Mouse (Mus musculus): Measurements from ENCODE around the gene Celsr2. TPM values are rescaled to one million over a fixed set of nuclear protein-coding genes. Genes with fewer than 3 reads are reported as not detected.

The Celsr2 gene
- total RNA-seq, 1 experiment: 7.9 TPM

DNA sequence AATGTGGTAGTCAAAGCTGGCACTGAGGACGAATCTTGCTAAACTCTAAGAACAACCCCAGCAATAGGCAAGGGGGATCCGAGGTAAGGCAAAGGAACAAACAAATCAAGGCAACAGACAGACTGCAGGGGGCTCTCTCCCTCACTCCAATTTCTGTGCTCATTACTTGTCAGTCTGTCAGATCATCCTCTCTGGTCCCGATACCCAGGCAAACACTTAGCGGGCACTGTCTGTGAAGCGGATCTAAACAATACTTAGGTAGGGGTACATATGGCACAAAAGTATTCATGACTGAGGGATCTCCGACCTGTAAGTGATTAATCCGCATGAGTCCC is 21.0 kb upstream of the Celsr2 start:
- no peak overlapping the region for H3K27ac ChIP-seq (ENCODE audit: insufficient read depth, low read depth, low read length, poor library complexity, severe bottlenecking)

GRCm38 (mm10) chr3:108435701-108436379 is 20.5 kb upstream of the Celsr2 start:
- Histone ChIP-seq H3K36me3 (ENCODE audit: control insufficient read depth, insufficient read depth, low read length, poor library complexity, severe bottlenecking) (peaks cover 52% of the 10 kb centered on the region), H3K4me3 (ENCODE audit: insufficient read depth in 1 of 2, low read depth in 1 of 2, low read length in 2 of 2, poor library complexity in 1 of 2, severe bottlenecking in 1 of 2) (no peak overlapping the region), H3K9me3 (ENCODE audit: control insufficient read depth, insufficient read depth, low read depth, low read length) (no peaks in the 10 kb centered on the region), H3K9ac (ENCODE audit: insufficient read depth, low read depth, low read length, poor library complexity, severe bottlenecking) (no peak overlapping the region), H3K27ac (ENCODE audit: insufficient read depth, low read depth, low read length, poor library complexity, severe bottlenecking) (no peak overlapping the region), H3K4me1 (ENCODE audit: control insufficient read depth in 2 of 2, insufficient read depth in 2 of 2, low read length in 2 of 2, poor library complexity in 1 of 2) (peaks cover 7 to 8% of the 10 kb centered on the region in 2 experiments)
- TF ChIP-seq ZC3H11A (IDR thresholded peaks at IDR 0.05; ENCODE audit: borderline replicate concordance, low read depth, low read length) (no peak), ZNF384 (IDR thresholded peaks at IDR 0.05; ENCODE audit: low read depth, low read length) (no peak), MAFK (IDR thresholded peaks at IDR 0.05; ENCODE audit: insufficient read depth, low read depth, low read length) (no peak), CHD2 (IDR thresholded peaks at IDR 0.05; ENCODE audit: low read depth, low read length) (no peak), HCFC1 (IDR thresholded peaks at IDR 0.05; ENCODE audit: borderline replicate concordance, insufficient read depth, low read length) (no peak)
- no peak for DNase-seq (ENCODE audit: low read depth, low spot score)
- in situ Hi-C loops (cut with MboI; ENCODE audit: low sequenced_read_pairs in 2 of 2, unreplicated experiment in 2 of 2): no loop called here

More for the DNA sequence above, 21.0 kb upstream of the Celsr2 start:
- H3K9me3 ChIP-seq (ENCODE audit: control insufficient read depth, insufficient read depth, low read depth, low read length): no peaks in the 10 kb centered on the region
- in situ Hi-C loops (cut with MboI; ENCODE audit: low sequenced_read_pairs in 2 of 2, unreplicated experiment in 2 of 2): no loop called here
- H3K36me3 ChIP-seq (ENCODE audit: control insufficient read depth, insufficient read depth, low read length, poor library complexity, severe bottlenecking): peaks cover 51% of the 10 kb centered on the region
- TF ChIP-seq CHD2 (IDR thresholded peaks at IDR 0.05; ENCODE audit: low read depth, low read length) (no peak), ZNF384 (IDR thresholded peaks at IDR 0.05; ENCODE audit: low read depth, low read length) (no peak), MAFK (IDR thresholded peaks at IDR 0.05; ENCODE audit: insufficient read depth, low read depth, low read length) (no peak), ZC3H11A (IDR thresholded peaks at IDR 0.05; ENCODE audit: borderline replicate concordance, low read depth, low read length) (no peak), HCFC1 (IDR thresholded peaks at IDR 0.05; ENCODE audit: borderline replicate concordance, insufficient read depth, low read length) (no peak)
- peaks cover 7 to 10% of the 10 kb centered on the region in 2 experiments for H3K4me1 ChIP-seq (ENCODE audit: control insufficient read depth in 2 of 2, insufficient read depth in 2 of 2, low read length in 2 of 2, poor library complexity in 1 of 2)
- H3K4me3 ChIP-seq (ENCODE audit: insufficient read depth in 1 of 2, low read depth in 1 of 2, low read length in 2 of 2, poor library complexity in 1 of 2, severe bottlenecking in 1 of 2): no peak overlapping the region
- no peak for DNase-seq (ENCODE audit: low read depth, low spot score)
- H3K9ac ChIP-seq (ENCODE audit: insufficient read depth, low read depth, low read length, poor library complexity, severe bottlenecking): no peak overlapping the region

GRCm38 (mm10) chr3:108433881-108434495 is 18.6 kb upstream of the Celsr2 start:
- in situ Hi-C loops (cut with MboI; ENCODE audit: low sequenced_read_pairs in 2 of 2, unreplicated experiment in 2 of 2): no loop called here

DNA sequence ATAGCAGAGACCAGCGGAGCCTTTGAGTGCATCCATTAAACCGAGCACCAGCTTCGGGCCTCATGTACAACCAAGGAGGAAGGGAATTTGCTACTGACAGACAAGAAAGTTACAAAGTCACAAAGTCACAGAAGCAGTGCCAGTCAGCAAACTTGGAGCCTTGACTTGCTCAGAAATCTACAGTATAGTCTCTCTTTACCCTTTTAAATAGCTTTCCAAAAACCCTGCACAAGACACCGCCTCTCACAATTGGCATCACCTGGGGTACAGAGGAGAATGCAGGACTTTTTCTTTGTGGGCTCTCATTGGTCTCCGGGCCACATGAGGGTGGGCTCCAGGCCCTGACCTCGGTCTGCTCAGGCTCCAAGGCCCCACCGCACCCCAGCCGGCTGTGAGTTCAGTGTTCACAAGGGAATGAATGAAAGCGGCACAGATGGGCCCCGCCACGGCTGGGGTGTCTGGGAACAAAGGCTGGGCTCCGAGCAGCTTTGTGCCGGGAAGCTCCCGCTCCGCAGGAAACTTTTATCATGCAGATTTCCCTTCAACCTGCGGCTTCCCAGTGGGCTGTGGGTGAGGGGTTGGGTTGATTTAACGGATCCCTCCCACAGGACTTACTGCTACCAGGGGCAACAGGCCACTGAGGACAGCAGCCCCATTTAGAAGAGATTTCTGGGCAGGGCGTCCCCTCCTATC is 18.0 kb upstream of the Celsr2 start:
- H3K27ac ChIP-seq (ENCODE audit: insufficient read depth, low read depth, low read length, poor library complexity, severe bottlenecking): peak overlapping the region; percentile 45
- H3K4me1 ChIP-seq (ENCODE audit: control insufficient read depth in 2 of 2, insufficient read depth in 2 of 2, low read length in 2 of 2, poor library complexity in 1 of 2): peaks cover 7 to 8% of the 10 kb centered on the region in 2 experiments
- in situ Hi-C loops (cut with MboI; ENCODE audit: low sequenced_read_pairs in 2 of 2, unreplicated experiment in 2 of 2): no loop called here
- peaks cover 68% of the 10 kb centered on the region for H3K36me3 ChIP-seq (ENCODE audit: control insufficient read depth, insufficient read depth, low read length, poor library complexity, severe bottlenecking)
- peak overlapping the region; percentile 14 to 44; a peak in 3 of 4 replicates for H3K4me3 ChIP-seq (ENCODE audit: insufficient read depth in 1 of 2, low read depth in 1 of 2, low read length in 2 of 2, poor library complexity in 1 of 2, severe bottlenecking in 1 of 2)
- peak; percentile 94 for DNase-seq (ENCODE audit: low read depth, low spot score)
- TF ChIP-seq MAFK (IDR thresholded peaks at IDR 0.05; ENCODE audit: insufficient read depth, low read depth, low read length) (no peak), ZNF384 (IDR thresholded peaks at IDR 0.05; ENCODE audit: low read depth, low read length) (no peak), CHD2 (IDR thresholded peaks at IDR 0.05; ENCODE audit: low read depth, low read length) (no peak), HCFC1 (IDR thresholded peaks at IDR 0.05; ENCODE audit: borderline replicate concordance, insufficient read depth, low read length) (no peak), ZC3H11A (IDR thresholded peaks at IDR 0.05; ENCODE audit: borderline replicate concordance, low read depth, low read length) (no peak)
- no peaks in the 10 kb centered on the region for H3K9me3 ChIP-seq (ENCODE audit: control insufficient read depth, insufficient read depth, low read depth, low read length)
- no peak overlapping the region for H3K9ac ChIP-seq (ENCODE audit: insufficient read depth, low read depth, low read length, poor library complexity, severe bottlenecking)

More at GRCm38 (mm10) chr3:108433881-108434495, 18.6 kb upstream of the Celsr2 start:
- TF ChIP-seq MAFK (IDR thresholded peaks at IDR 0.05; ENCODE audit: insufficient read depth, low read depth, low read length) (no peak), CHD2 (IDR thresholded peaks at IDR 0.05; ENCODE audit: low read depth, low read length) (peak; percentile 58; the same call in 1 of the 2 replicates)
- Histone ChIP-seq H3K9me3 (ENCODE audit: control insufficient read depth, insufficient read depth, low read depth, low read length) (no peaks in the 10 kb centered on the region), H3K27ac (ENCODE audit: insufficient read depth, low read depth, low read length, poor library complexity, severe bottlenecking) (peak overlapping the region; percentile 44), H3K9ac (ENCODE audit: insufficient read depth, low read depth, low read length, poor library complexity, severe bottlenecking) (peak overlapping the region; percentile 5; the same call in 1 of the 2 replicates), H3K4me1 (ENCODE audit: control insufficient read depth in 2 of 2, insufficient read depth in 2 of 2, low read length in 2 of 2, poor library complexity in 1 of 2) (peaks cover 7 to 8% of the 10 kb centered on the region in 2 experiments), H3K36me3 (ENCODE audit: control insufficient read depth, insufficient read depth, low read length, poor library complexity, severe bottlenecking) (peaks cover 62% of the 10 kb centered on the region), H3K4me3 (ENCODE audit: insufficient read depth in 1 of 2, low read depth in 1 of 2, low read length in 2 of 2, poor library complexity in 1 of 2, severe bottlenecking in 1 of 2) (peak overlapping the region; percentile 14 to 44; a peak in 3 of 4 replicates)
- no peak for DNase-seq (ENCODE audit: low read depth, low spot score)
